Mouse (Mus musculus): ENCODE data around the gene Fam222b.

DNA sequence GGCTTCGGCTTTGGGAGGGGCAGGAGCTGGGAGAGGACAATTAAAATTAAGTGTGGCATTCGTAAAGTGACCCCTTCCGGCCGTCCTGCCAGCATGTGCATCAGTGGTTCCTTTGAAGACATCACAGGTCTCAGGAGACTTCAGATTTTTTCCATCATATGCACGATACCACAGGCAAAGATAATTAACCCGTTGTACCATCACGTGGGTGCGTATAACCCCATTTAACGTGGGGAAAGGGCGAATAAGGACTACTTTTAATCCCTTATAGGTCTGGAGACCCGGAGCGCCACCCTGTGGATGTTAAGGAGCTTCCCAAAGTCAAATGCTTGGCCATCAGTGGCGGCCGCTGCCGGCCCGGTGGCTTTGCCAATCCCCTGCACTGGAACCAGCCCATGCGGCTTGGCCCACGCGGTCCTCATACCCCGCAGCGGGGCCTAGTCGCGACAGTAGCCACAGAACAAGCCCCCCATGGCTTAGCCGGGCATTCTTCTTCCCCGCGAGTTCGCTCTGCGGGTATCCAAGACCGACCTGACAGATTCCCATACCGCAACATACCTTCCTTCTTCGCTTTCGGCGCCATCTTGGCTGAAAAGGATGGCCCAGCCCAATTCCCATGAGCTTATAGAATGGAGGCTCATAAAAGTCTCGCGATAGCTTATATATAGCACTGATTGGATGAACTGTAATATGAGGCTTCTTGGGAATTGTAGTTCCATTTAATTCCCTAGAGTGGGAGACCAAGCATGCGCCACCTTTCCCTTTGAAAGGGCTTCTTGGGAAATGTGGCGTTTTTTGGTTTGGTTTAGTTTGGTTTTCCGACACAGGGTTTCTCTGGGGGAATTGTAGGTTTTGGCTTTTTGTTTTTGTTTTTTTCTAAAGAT, 88.7 kb downstream of the Fam222b start, which contains the start of gene Rpl23a:
- TF ChIP-seq CTCF (IDR thresholded peaks at IDR 0.05; ENCODE audit: insufficient read depth, low read length) (no peak), POLR2A (IDR thresholded peaks at IDR 0.05; ENCODE audit: borderline replicate concordance, extremely low read depth, low read depth, low read length) (peak; percentile 96)
